Mouse (Mus musculus) neural tube, embryonic 13.5 days (tissue): ENCODE results near the gene Pnma1. TPM values are rescaled to one million over a fixed set of nuclear protein-coding genes. Genes with fewer than 3 reads are reported as not detected.

Experiments used
- ATAC-seq: fragments of 200-750 bp; cut with Nextera tagmentation; 2 replicates; pipeline ENCODE4 v1.8.0; 2017; ENCODE audit warnings: low read depth, mild to moderate bottlenecking, moderate TSS enrichment, moderate library complexity
- H3K27ac ChIP-seq: fragments of 300-500 bp; sonication (generic); replicated peaks from 2 replicates; pipeline ENCODE4 v1.5.1; 2015; ENCODE audit warnings: moderate library complexity, mild to moderate bottlenecking, inconsistent platforms
- H3K27me3 ChIP-seq: fragments of 300-500 bp; sonication (generic); 2 replicates; pipeline ENCODE4 v1.6.1; 2015; ENCODE audit warnings: mild to moderate bottlenecking, inconsistent platforms
- H3K36me3 ChIP-seq: fragments of 300-500 bp; sonication (generic); 2 replicates; pipeline ENCODE4 v1.6.1; 2015; ENCODE audit warnings: mild to moderate bottlenecking, inconsistent platforms
- H3K4me1 ChIP-seq: fragments of 300-500 bp; sonication (generic); replicated peaks from 2 replicates; pipeline ENCODE4 v1.6.1; 2015; ENCODE audit warnings: inconsistent platforms
- H3K4me2 ChIP-seq: fragments of 300-500 bp; sonication (generic); 2 replicates; pipeline ENCODE4 v1.6.1; 2015; ENCODE audit warnings: inconsistent platforms, mild to moderate bottlenecking, moderate library complexity
- H3K4me3 ChIP-seq: fragments of 300-500 bp; sonication (generic); 2 replicates; pipeline ENCODE4 v1.5.1; 2015; ENCODE audit warnings: mild to moderate bottlenecking, inconsistent platforms
- H3K9ac ChIP-seq: fragments of 300-500 bp; sonication (generic); 2 replicates; pipeline ENCODE4 v1.6.1; 2015; ENCODE audit warnings: moderate library complexity, mild to moderate bottlenecking, inconsistent platforms
- H3K9me3 ChIP-seq: fragments of 300-500 bp; sonication (generic); 2 replicates; pipeline ENCODE4 v1.6.1; 2016; ENCODE audit warnings: inconsistent platforms
- WGBS: fragments of 180-500 bp; shearing (Covaris S2); methylation state at CpG from one replicate; pipeline ENCODE4 v1.1.7; 2015; 5-methylcytosine and 5-hydroxymethylcytosine counted together
- polyA plus RNA-seq: library from polyadenylated mRNA; unstranded; fragments of >200 nt; fragmentation: Nextera tagmentation; extraction: Ambion mirVana; gene quantifications from 2 replicates; pipeline ENCODE4 v1.2.1, GENCODE M21; 2015

Gene Pnma1
- polyA plus RNA-seq, 1 experiment from 2014 or later, result 3.1 TPM

DNA sequence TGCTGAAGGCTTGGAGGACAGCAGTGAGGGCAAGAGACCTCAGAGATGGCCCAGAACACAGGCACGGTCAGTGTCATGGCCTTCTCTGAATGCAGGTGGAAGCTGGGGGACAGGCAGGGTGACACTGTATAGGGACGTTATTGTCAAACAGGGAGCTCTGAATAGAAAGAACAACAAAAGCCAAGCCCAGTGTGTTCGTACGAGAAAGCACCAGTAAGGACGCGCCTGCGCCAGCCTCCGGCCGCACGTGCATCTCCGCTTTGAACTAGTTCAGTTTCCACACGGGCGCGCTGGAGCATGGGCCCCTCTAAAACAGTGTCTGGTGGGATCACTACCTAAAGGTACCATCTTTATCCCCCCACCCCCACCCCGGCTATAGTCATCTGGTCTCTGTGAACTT lies 1.7 kb upstream of the Pnma1 start:
- Histone ChIP-seq H3K4me1 (peaks cover 28% of the 10 kb centered on the region), H3K27me3 (no peaks in the 10 kb centered on the region), H3K9ac (peak overlapping the region; percentile 52; the same call in 1 of the 2 replicates), H3K9me3 (no peaks in the 10 kb centered on the region), H3K36me3 (peaks cover 32% of the 10 kb centered on the region; the same call in 1 of the 2 replicates), H3K27ac (no peak overlapping the region), H3K4me3 (no peak overlapping the region), H3K4me2 (no peak overlapping the region)
- ATAC-seq, result no peak
- 46% methylated on average over 15 of the region's 15 CpGs for WGBS

DNA sequence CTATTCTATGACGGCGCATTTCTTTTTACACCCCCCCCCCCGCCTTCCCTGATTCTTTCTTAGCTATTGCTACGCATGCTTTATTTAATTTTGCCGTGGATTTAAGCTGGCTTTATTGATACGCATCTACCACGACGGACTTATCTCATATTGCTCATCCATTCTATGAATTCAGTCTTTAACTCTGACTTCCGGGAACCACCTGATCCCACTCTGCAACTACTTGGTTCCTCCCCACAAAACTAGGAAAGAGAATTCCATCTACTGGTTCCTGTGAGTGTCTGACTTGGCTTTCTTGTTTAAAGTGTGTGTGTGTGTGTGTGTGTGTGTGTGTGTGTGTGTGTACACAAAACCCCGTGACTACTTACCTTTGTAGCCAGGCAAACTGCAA lies 328 bp upstream of the Pnma1 start:
- Histone ChIP-seq H3K27me3 (no peaks in the 10 kb centered on the region), H3K27ac (peak overlapping the region; percentile 79), H3K4me1 (peaks cover 28% of the 10 kb centered on the region), H3K4me3 (peak overlapping the region; percentile 67), H3K9me3 (no peaks in the 10 kb centered on the region), H3K9ac (peak overlapping the region; percentile 81), H3K4me2 (peak overlapping the region; percentile 93), H3K36me3 (peaks cover 27% of the 10 kb centered on the region)
- WGBS, result 5% methylated on average over 10 of the region's 10 CpGs
- peak; percentile 2; the same call in 1 of the 2 replicates for ATAC-seq

DNA sequence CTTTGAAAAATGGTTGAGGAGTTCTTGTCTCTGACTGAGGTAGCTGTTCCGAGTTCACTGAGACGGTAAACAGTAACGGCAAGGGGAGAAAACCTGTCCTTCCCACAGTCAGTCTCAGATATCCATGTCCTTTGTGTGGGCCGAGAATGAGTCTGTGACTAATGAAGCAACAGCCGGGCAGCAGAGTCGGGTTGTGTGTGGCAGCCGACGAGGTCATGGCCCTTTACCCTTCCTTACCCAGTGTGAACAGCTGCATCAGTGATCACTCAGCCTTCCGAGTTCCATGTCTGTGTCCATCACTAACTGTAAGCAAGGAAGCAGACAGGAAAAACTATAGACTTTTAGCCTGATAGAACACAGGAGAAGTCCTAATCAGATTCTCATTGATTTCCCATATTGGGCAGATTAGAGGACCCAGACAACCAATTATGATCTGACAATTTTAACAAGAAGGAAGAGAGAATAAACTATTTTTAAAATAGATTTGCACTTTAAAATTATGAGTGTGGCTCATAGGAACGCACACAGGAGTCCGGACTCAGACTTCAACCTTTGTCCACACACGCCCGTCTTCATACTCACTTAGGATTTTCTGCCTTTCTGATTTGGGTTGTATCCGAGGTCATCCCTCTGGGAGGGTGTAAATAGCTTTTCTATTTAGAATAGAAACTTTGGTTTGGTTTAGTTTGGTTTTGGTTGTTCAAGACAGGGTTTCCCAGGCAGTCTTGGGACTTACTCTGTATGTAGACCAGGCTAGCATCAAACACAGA lies 5.8 kb downstream of the Pnma1 start:
- H3K9ac ChIP-seq, result no peak overlapping the region
- H3K4me1 ChIP-seq, result peaks cover under 1% of the 10 kb centered on the region; the same call in 1 of the 2 replicates
- H3K36me3 ChIP-seq, result peaks cover 27% of the 10 kb centered on the region
- no peaks in the 10 kb centered on the region for H3K27me3 ChIP-seq
- no peaks in the 10 kb centered on the region for H3K9me3 ChIP-seq
- H3K4me2 ChIP-seq, result no peak overlapping the region
- WGBS, result 42% methylated on average over 14 of the region's 14 CpGs
- no peak for ATAC-seq
- H3K27ac ChIP-seq, result no peak overlapping the region
- no peak overlapping the region for H3K4me3 ChIP-seq

DNA sequence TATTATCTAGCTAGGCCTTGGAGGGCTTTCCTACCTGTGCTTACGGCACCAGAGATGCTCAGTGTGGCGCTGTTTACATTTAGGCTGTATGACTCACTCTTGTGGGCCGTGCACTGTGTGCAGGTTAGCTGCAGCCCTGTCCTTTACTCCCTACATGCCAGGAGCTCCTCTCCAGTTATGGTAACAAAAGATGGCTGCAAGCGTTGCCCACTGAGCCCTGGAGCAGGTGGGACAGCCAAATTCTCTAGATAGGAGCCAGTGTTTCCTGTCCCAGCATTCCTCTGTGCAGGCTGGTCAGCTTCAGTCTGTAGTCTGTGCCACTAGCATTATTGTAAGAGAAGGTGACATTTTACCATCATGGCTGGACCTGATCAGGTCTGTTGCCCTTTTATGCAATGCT lies 7.0 kb downstream of the Pnma1 start:
- H3K27me3 ChIP-seq, result no peaks in the 10 kb centered on the region
- H3K9me3 ChIP-seq, result no peaks in the 10 kb centered on the region
- H3K27ac ChIP-seq, result no peak overlapping the region
- peaks cover 36% of the 10 kb centered on the region for H3K36me3 ChIP-seq
- WGBS, result 93% methylated on average over 4 of the region's 4 CpGs
- ATAC-seq, result no peak
- no peak overlapping the region for H3K4me2 ChIP-seq
- H3K4me3 ChIP-seq, result no peak overlapping the region
- H3K4me1 ChIP-seq, result no peaks in the 10 kb centered on the region
- no peak overlapping the region for H3K9ac ChIP-seq

DNA sequence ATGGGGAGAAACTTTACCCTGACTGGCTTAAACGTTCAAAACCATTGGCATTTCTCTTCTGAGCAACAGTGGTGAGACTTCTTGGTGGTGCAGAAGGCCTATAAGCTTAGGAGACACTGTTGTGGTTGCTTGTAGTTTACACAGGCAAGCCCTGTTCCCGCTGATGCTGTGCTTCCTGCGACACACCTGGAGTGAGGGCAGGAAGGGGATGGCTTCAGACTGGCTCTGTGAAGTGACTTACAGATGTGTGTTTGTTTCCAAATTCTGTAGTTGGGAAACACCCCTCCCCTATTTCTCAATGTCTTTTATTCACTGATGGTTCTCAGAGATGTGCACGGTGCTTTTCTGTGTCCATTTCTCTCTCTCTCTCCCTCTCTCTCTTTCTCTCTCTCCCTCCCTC lies 8.2 kb downstream of the Pnma1 start:
- Histone ChIP-seq H3K4me1 (no peaks in the 10 kb centered on the region), H3K9me3 (no peaks in the 10 kb centered on the region), H3K27ac (no peak overlapping the region), H3K27me3 (no peaks in the 10 kb centered on the region), H3K4me3 (no peak overlapping the region), H3K9ac (no peak overlapping the region), H3K36me3 (peaks cover 47% of the 10 kb centered on the region), H3K4me2 (no peak overlapping the region)
- ATAC-seq, result no peak
- 77% methylated on average over 4 of the region's 4 CpGs for WGBS

DNA sequence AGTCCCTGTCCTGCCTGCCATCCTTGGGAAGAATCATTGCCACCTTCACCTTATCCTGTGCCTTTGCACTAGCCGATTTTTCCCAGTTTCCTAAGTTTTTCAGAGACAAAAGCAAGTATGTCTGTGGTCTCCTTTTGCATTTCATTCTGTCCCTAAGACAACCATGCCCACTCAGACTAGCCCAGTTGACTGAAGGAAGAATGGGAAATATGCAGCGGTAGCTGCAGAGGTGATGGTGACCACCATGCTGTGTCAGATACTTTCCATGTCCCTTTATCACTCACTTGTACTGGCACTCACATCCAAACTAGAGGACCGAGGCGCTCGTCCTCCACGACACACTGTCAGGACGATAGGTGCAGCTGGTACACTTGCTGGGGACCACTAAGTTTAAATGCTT lies 11.2 kb downstream of the Pnma1 start:
- 93% methylated on average over 7 of the region's 7 CpGs for WGBS
- Histone ChIP-seq H3K9me3 (no peaks in the 10 kb centered on the region), H3K4me1 (no peaks in the 10 kb centered on the region), H3K4me2 (no peak overlapping the region), H3K27me3 (no peaks in the 10 kb centered on the region), H3K27ac (no peak overlapping the region), H3K4me3 (no peak overlapping the region), H3K36me3 (peaks cover 47% of the 10 kb centered on the region), H3K9ac (no peak overlapping the region)
- ATAC-seq, result no peak

DNA sequence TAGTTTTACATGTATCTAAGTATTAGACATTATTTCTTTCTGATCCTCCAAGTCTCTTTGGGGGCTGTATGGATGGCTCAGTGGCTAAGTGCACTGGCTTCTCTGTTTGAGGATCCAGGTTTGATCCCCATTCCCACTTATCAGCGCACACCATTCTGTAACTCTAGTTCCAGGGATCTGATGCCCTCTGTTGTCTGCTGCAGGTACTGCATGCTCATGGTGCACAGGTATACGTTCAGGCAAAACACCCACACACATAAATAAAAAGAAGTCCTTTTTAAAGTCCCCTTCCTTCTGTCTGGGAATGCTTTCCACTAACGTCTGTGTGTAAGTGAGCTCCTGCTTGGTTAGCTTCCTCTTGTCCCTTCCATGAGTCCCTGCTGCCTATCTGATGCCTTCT lies 16.0 kb downstream of the Pnma1 start:
- no peak overlapping the region for H3K4me3 ChIP-seq
- H3K4me1 ChIP-seq, result no peaks in the 10 kb centered on the region
- H3K4me2 ChIP-seq, result no peak overlapping the region
- no peak for ATAC-seq
- H3K9ac ChIP-seq, result no peak overlapping the region
- WGBS, result 53% methylated on average over 3 of the region's 3 CpGs
- no peaks in the 10 kb centered on the region for H3K9me3 ChIP-seq
- H3K36me3 ChIP-seq, result peaks cover 56% of the 10 kb centered on the region
- H3K27ac ChIP-seq, result no peak overlapping the region
- no peaks in the 10 kb centered on the region for H3K27me3 ChIP-seq

DNA sequence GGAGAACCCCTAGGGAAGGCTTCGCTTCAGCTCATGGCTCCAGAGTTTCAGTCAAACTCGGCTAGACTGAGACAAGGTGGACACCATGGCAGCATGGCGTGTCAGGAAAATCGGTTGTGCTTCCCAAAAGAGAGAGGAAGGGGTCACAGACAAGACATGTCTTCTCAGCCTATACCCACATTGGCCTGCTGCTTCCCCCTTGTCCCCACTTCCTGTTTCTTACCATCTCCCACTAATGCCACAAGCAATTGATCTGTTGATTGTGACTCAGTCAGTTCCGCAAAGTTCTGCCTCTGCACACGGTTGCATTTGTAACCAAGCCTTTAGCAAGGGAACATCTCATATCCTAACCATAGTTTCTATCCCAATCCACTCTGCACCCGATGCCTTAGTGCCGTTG lies 18.4 kb downstream of the Pnma1 start:
- H3K4me2 ChIP-seq, result no peak overlapping the region
- 93% methylated on average over 8 of the region's 8 CpGs for WGBS
- no peak overlapping the region for H3K4me3 ChIP-seq
- H3K27me3 ChIP-seq, result no peaks in the 10 kb centered on the region
- no peak overlapping the region for H3K27ac ChIP-seq
- no peak overlapping the region for H3K9ac ChIP-seq
- ATAC-seq, result no peak
- no peaks in the 10 kb centered on the region for H3K9me3 ChIP-seq
- peaks cover 36% of the 10 kb centered on the region for H3K36me3 ChIP-seq
- H3K4me1 ChIP-seq, result no peaks in the 10 kb centered on the region

DNA sequence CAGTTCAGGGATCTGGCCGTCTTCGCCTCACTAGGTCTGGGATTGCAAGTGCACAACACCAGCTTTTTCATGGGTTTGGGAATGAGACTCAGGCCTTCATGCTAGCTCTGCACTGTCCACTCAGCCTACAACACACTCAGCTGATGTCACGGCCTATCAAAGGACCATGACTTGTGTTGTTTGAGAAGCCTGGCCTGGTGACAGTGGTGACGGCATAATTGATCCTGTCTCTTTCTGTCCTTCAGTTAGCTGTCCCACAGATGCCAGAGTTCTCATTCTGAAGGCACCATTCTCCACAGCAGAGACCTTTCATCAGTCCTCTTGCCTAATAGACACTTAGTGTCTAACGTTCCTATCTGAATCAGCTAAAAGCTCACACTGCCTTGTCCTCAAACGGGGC lies 19.7 kb downstream of the Pnma1 start:
- Histone ChIP-seq H3K4me3 (no peak overlapping the region), H3K9ac (no peak overlapping the region)
- 87% methylated on average over 6 of the region's 6 CpGs for WGBS

DNA sequence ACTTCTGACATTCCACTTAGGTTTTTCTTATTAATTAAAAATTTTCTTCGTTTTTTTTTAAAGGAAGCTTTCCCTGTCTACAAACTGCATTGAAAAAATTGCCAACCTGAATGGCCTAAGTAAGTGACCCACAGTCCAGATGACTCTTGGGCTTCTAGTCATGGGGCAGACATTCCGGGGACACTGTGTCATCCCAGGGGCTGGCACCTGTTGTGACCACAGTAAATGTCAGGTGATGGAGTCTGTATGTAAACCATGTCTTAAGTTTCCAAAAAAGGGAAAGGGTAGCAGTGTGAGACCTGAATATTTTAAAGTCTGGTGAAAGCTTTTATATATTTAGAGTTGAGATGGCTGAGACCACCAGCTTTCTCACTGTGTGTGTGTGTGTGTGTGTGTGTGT lies 21.4 kb downstream of the Pnma1 start:
- no peak overlapping the region for H3K27ac ChIP-seq
- no peak overlapping the region for H3K4me2 ChIP-seq
- no peak overlapping the region for H3K9ac ChIP-seq
- H3K27me3 ChIP-seq, result no peaks in the 10 kb centered on the region
- H3K36me3 ChIP-seq, result peaks cover 34% of the 10 kb centered on the region
- 81% methylated on average over 2 of the region's 2 CpGs for WGBS
- no peaks in the 10 kb centered on the region for H3K9me3 ChIP-seq
- ATAC-seq, result no peak
- H3K4me1 ChIP-seq, result no peaks in the 10 kb centered on the region
- no peak overlapping the region for H3K4me3 ChIP-seq

More for the DNA sequence above, 19.7 kb downstream of the Pnma1 start:
- Histone ChIP-seq H3K27ac (no peak overlapping the region), H3K27me3 (no peaks in the 10 kb centered on the region), H3K4me2 (no peak overlapping the region), H3K9me3 (no peaks in the 10 kb centered on the region), H3K36me3 (peaks cover 36% of the 10 kb centered on the region), H3K4me1 (no peaks in the 10 kb centered on the region)
- ATAC-seq, result no peak

DNA sequence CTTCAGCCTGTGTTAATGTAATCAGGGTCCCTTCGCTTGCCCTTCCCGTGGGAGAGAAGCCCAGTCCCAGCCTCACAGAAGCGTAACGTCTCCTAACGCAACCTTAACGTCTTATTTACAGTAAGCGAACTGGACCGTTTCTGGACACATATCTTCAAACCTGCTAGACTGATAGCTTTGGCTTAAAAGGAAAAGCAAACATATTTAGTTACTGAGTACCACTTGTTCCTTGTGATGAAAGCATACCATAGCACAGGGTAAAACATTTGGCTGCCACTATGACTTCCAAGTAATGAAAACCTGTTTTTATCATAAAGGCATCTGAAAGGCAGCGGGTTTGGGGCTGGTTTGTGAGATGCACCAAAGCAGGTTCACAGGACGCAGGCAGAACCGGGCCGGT lies 22.4 kb downstream of the Pnma1 start:
- Histone ChIP-seq H3K36me3 (peaks cover 30% of the 10 kb centered on the region), H3K4me3 (no peak overlapping the region), H3K27ac (no peak overlapping the region), H3K9ac (no peak overlapping the region), H3K4me2 (no peak overlapping the region), H3K9me3 (no peaks in the 10 kb centered on the region), H3K27me3 (no peaks in the 10 kb centered on the region), H3K4me1 (no peaks in the 10 kb centered on the region)
- WGBS, result 78% methylated on average over 12 of the region's 12 CpGs
- no peak for ATAC-seq

DNA sequence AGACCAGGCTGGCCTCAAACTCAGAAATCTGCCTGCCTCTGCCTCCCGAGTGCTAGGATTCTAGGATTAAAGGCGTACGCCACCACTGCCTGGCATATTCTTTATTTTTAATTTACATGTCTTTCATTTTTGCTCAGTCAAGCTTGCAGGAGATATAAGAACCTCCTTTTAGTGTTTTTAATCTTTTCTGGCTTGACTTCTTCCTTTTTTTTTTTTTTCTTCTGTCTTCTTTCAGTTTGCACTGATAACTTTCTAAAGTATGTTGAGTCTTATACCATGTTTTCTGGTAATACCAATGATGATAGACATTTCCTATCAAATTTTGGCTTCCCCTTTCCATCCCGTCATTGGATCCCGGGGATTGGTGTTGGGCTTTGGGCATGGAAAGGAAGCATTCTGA lies 28.7 kb downstream of the Pnma1 start:
- H3K4me1 ChIP-seq, result peaks cover 9% of the 10 kb centered on the region
- no peak overlapping the region for H3K27ac ChIP-seq
- H3K36me3 ChIP-seq, result 0 out of 2 replicates have a peak, but pooled peaks cover 6% of the 10 kb centered on the region
- H3K27me3 ChIP-seq, result no peaks in the 10 kb centered on the region
- H3K9ac ChIP-seq, result no peak overlapping the region
- H3K9me3 ChIP-seq, result no peaks in the 10 kb centered on the region
- WGBS, result 98% methylated on average over 5 of the region's 5 CpGs
- no peak overlapping the region for H3K4me2 ChIP-seq
- H3K4me3 ChIP-seq, result no peak overlapping the region
- no peak for ATAC-seq
